Mouse (Mus musculus): ENCODE data around the gene Pakap.

GRCm38 (mm10) chr4:57924556-57925071 lies 356.6 kb downstream of the Pakap start:
- no peak for TF ChIP-seq CTCF (IDR thresholded peaks at IDR 0.05; ENCODE audit: borderline replicate concordance, insufficient read depth, low read length)
- TF ChIP-seq POLR2A (IDR thresholded peaks at IDR 0.05; ENCODE audit: low read depth, low read length) = no peak
